Mouse (Mus musculus): ENCODE results near the gene Tceal8.

GRCm38 (mm10) chrX:136203257-136203656, 31.1 kb upstream of the Tceal8 start:
- no peak for TF ChIP-seq POLR2A (IDR thresholded peaks at IDR 0.05; ENCODE audit: low read depth, low read length)
- no peak for TF ChIP-seq CTCF (IDR thresholded peaks at IDR 0.05; ENCODE audit: extremely low read depth, insufficient read length, insufficient replicate concordance, low read depth, low read length)
